Mouse (Mus musculus) fat pad, adult 2 months (tissue): ENCODE measurements around the gene Pcyt2.

Source experiments
- DNase-seq: peaks from one replicate; pipeline ENCODE4 v3.0.0-alpha.2; 2011; ENCODE audit warnings: low read depth, low spot score; ENCODE audit errors: extremely low read depth

Pcyt2 gene

GRCm38 (mm10) chr11:120633520-120634343 lies 16.0 kb upstream of the Pcyt2 start, which contains the start of gene Mafg:
Gene Mafg, minus strand, starts transcription at chr11:120633600.
- DNase-seq: no peak

- no peak for DNase-seq
Observed at GRCm38 (mm10) chr11:120632559-120633519, 15.1 kb upstream of the Pcyt2 start.

GRCm38 (mm10) chr11:120631726-120632448 lies 14.2 kb upstream of the Pcyt2 start:
- DNase-seq: no peak

- no peak for DNase-seq
Observed at GRCm38 (mm10) chr11:120630881-120631725, 13.4 kb upstream of the Pcyt2 start.

- peak; percentile 62 for DNase-seq
Observed at GRCm38 (mm10) chr11:120630401-120630871, 12.7 kb upstream of the Pcyt2 start.

GRCm38 (mm10) chr11:120629911-120630310 lies 12.2 kb upstream of the Pcyt2 start:
- no peak for DNase-seq

- DNase-seq: no peak
Observed at GRCm38 (mm10) chr11:120629341-120629730, 11.6 kb upstream of the Pcyt2 start.

GRCm38 (mm10) chr11:120628601-120629340 lies 11.0 kb upstream of the Pcyt2 start:
- DNase-seq: no peak

- no peak for DNase-seq
Observed at GRCm38 (mm10) chr11:120627468-120628300, 9.9 kb upstream of the Pcyt2 start.

- no peak for DNase-seq
Observed at GRCm38 (mm10) chr11:120626785-120627467, 9.2 kb upstream of the Pcyt2 start.

GRCm38 (mm10) chr11:120625152-120625775 lies 7.5 kb upstream of the Pcyt2 start, which contains the start of gene Sirt7:
Gene Sirt7, minus strand, starts transcription at chr11:120625240.
- DNase-seq: no peak

- no peak for DNase-seq
Observed at GRCm38 (mm10) chr11:120624680-120625111, 7.0 kb upstream of the Pcyt2 start.

GRCm38 (mm10) chr11:120623961-120624679 lies 6.4 kb upstream of the Pcyt2 start:
- DNase-seq: no peak

GRCm38 (mm10) chr11:120622805-120623204 lies 5.1 kb upstream of the Pcyt2 start:
- DNase-seq: no peak

GRCm38 (mm10) chr11:120620195-120620594 lies 2.5 kb upstream of the Pcyt2 start:
- DNase-seq: no peak
